Mouse (Mus musculus) fibroblast of lung, adult 2 months (primary cell): Measurements from ENCODE around the gene Dcun1d3.

Experiments
- DNase-seq: peaks from one replicate; pipeline ENCODE4 v3.0.0-alpha.2; 2011; ENCODE audit warnings: low read depth

Gene Dcun1d3

GRCm38 (mm10) chr7:119873050-119873449 is 23.0 kb downstream of the Dcun1d3 start:
- DNase-seq = no peak

- DNase-seq = no peak
Observed at GRCm38 (mm10) chr7:119872204-119872603, 23.9 kb downstream of the Dcun1d3 start.

DNA sequence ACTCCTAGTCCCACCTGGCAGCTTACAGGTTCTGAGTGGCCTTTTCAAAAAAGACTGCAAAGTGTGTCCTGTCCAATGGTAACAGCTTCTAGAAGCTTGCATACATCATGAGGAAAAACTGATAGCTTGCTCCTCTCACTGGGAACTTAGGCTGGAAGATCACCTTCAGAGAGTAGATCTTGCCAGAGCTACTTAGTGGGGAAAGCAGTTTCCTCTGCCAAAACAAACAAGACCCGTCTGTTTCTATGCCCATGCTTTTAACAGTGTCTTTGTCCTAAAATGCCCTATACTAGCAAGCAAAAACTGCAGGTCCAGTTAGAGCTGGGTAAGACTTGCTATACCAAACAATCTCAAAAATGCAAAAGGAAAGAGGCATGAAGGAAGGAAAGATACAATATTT is 30.0 kb downstream of the Dcun1d3 start:
- no peak for DNase-seq

- no peak for DNase-seq
Observed at GRCm38 (mm10) chr7:119864500-119864899, 31.6 kb downstream of the Dcun1d3 start.

GRCm38 (mm10) chr7:119862167-119862566 is 33.9 kb downstream of the Dcun1d3 start:
- DNase-seq = no peak

DNA sequence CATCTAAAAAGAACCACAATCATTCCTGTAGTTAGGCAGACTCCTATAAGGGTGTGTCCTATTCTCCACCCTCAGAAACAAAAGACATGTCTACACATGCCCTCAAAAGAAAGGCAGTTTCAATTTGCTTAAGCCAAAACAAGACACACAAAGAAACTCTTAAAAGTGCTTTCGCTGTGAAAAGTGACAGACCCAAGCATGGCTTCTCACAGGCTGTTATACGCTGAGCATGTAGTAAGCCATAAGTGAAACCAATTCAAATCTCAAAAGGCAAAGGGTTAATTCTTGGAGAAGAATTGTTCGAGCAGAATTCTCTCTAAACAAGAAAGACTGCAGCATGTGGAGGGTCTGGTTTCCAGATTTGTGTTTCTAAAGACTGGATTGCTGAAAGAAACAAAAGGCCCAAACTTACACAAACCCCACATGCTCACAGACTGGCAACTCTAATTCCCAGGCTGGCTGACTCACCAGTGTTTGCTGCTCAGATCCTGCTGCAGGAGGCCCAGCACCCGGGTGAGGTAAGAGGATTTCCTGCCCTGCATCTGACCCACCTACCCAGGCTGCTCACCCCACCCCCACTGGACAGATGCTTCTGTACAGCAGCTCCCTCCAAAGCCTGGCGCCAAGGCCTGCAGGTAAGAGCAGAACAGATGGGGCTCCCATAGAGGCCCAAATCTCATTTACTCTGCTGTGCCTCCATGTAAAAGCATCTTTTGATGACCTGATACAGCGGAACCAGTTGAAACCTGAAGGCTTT is 34.6 kb downstream of the Dcun1d3 start:
- DNase-seq = peak; percentile 76

GRCm38 (mm10) chr7:119860971-119861334 is 35.1 kb downstream of the Dcun1d3 start:
- DNase-seq = no peak

DNA sequence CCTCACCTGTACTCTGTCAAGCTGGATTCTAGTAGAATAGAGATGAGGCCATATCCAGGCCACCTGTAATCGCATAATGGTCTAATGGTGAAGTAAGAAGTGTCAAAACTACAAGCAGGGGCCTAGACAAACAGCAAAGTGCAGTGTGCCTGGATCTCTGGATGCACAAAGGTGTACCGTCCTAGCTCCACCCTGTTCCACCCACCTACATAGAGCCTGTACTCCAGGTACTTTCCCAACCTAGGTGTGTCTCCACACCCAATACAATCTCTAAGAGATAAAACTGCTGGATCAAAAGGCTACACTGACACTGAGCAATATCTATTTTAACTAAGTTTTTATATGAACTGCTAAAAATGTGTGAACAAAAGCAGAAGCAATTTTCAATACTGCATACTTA is 35.5 kb downstream of the Dcun1d3 start:
- no peak for DNase-seq

- DNase-seq = no peak
Observed at GRCm38 (mm10) chr7:119860116-119860515, 36.0 kb downstream of the Dcun1d3 start.

GRCm38 (mm10) chr7:119859476-119859875 is 36.6 kb downstream of the Dcun1d3 start:
- DNase-seq = no peak

DNA sequence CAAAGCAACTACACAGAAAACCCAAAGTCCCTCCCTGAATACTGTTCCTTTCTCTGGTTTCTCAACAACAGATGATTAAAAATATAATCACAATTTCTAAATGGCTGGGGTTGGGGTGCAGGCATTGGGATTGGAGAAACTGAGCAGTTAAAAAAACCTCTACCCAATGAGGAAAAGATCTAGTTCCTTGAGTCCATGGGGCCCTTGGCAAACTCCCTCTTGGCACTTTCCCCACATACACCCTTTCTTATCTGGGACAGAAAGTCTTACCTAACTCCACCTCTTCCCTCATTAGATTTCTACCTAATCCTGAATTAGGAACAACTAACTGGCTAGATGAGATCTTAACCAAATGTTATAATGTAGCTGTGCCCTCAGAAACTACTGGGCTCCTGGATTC is 41.1 kb downstream of the Dcun1d3 start:
- no peak for DNase-seq

DNA sequence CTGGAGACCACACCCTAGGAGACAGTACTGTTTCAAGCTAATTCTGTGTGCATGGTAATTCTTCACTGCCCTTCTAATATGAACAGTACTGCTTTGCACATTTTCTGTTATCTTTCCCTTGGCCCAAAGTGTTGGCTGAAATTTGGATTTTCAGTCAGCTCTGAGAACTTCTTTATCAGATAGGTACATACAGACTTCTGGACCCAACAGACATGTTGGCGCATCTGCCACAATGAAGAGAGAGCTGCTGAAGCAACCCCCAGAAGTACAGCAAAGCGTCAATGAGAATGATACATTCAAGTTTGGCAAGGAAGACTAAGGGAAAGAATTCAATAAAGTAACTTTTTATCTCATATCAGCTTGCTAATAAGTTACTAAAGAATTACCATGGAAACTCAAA is 41.7 kb downstream of the Dcun1d3 start:
- no peak for DNase-seq

GRCm38 (mm10) chr7:119853186-119853585 is 42.9 kb downstream of the Dcun1d3 start:
- DNase-seq = no peak

GRCm38 (mm10) chr7:119852494-119852893 is 43.6 kb downstream of the Dcun1d3 start:
- no peak for DNase-seq

- no peak for DNase-seq
Observed at GRCm38 (mm10) chr7:119850737-119851136, 45.4 kb downstream of the Dcun1d3 start.

GRCm38 (mm10) chr7:119849096-119849495 is 47.0 kb downstream of the Dcun1d3 start:
- no peak for DNase-seq

- no peak for DNase-seq
Observed at GRCm38 (mm10) chr7:119847396-119847795, 48.7 kb downstream of the Dcun1d3 start.

DNA sequence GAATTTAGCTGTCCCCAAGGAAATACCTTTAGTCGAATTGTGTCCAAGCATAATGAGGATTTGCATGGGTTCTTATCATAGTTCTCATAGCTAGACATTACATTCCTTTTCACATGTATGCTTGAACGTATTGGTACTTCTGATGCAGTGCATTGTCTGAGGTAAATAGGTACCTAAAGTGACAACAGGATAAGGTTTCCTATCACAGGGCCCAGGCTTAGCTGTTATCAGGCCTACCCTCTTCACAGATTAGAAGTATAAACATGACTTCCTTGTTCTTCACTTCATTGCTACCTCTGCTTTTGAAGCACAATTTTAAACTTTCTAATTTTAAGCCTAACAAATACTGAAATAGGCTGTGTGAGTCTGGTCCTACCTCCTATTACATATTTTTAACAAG is 50.6 kb downstream of the Dcun1d3 start:
- DNase-seq = no peak

DNA sequence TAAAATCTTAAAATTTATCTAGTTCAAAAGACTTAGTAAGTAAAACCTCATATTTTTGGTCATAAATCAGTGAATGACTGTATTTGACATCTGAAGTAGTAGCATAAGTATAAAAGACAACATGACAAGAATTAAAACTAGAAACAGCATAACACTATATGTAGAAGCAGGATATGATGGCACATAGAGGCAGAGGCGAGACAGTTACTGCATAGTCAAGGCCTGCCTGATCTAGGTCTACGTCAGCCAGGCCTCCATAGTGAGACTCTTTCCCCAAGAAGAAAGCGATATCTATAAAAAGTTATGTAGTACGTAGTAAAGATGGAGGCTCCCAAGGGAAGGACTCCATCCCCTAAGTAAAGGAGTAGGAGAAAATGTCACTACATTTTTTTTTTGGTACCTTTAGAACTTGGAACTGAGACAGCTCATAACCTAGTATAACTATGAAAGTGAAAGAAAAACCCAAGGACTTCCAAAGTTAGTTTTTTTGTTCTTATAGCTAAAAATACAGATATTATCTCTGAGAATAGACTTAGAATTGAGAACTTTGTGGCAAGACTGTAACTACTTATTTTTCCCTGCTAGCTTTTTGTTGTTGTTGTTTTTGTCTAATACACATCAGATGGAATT is 54.2 kb downstream of the Dcun1d3 start:
- DNase-seq = no peak

- no peak for DNase-seq
Observed at GRCm38 (mm10) chr7:119835996-119836777, 59.9 kb downstream of the Dcun1d3 start.

DNA sequence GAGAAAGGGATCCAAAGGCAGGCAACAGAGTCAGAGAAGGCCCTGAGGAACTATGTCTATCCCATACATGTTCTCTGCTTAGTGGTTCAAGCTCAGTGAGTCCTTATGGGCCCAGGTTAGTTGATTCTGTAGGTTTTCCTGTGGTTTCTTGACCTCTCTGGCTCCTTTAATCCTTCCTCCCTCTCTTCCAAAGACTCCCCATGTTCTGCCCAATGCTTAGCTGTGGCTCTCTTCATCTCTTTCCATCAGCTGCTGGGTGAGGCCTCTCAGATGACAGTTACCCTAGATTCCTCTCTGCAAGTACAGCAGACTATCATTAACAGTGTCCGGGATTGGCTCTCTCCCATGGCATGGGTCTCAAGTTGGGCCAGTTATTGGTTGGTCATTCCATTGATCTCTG is 60.7 kb downstream of the Dcun1d3 start:
- no peak for DNase-seq

DNA sequence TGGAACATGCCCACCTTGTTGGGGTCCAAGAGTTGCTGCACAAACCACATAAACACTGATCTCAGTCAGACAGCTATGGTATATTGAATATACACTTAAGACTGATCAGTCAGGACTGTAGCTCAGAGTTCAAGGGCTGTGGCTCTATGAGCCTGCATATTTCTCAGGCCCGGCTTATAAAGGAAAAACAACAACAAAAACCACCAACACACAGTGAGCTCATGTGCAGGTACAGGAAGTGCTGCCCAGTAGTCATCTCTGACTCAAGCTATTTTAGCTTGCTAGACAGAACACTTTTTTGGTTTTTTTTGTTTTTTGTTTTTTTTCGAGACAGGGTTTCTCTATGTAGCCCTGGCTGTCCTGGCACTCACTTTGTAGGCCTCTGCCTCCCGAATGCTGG is 87.4 kb downstream of the Dcun1d3 start:
- no peak for DNase-seq

DNA sequence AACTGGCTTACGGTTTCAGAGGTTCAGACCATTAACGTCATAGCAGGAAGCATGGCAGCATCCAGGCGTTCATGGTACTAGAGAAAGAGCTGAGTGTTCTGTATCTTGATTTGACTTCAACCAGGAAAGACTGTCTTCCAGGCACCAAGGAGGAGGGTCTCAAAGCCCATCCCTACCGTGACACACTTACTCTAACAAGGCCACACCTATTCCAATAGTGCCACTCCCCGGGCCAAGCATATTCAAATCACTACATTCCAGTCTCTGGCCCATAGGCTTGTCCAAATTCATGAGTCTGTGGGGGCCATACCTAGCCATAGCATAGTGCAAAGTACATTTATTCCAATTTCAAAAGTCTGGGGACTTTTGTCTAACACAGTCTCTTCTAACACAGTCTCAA is 88.7 kb downstream of the Dcun1d3 start:
- DNase-seq = no peak
